Mouse (Mus musculus) A20 (cell line): ENCODE results near the gene Gm6040.

ENCODE experiments used
- DNase-seq: peaks from one replicate; pipeline ENCODE4 v3.0.0-alpha.2; 2011; ENCODE audit warnings: low read depth, low spot score

The Gm6040 gene

GRCm38 (mm10) chr8:20921971-20922370, at the start of gene Gm6040:
Gene Gm6040 (minus strand): TSS chr8:20922071.
- DNase-seq = no peak

GRCm38 (mm10) chr8:20964531-20964930, 42.7 kb upstream of the Gm6040 start:
- DNase-seq = no peak

GRCm38 (mm10) chr8:20944610-20945009, 22.7 kb upstream of the Gm6040 start, which contains the start of gene AY761185:
Gene AY761185 (minus strand): TSS chr8:20944710.
- no peak for DNase-seq

GRCm38 (mm10) chr8:20912288-20912687, 9.6 kb downstream of the Gm6040 start:
- DNase-seq = no peak

DNA sequence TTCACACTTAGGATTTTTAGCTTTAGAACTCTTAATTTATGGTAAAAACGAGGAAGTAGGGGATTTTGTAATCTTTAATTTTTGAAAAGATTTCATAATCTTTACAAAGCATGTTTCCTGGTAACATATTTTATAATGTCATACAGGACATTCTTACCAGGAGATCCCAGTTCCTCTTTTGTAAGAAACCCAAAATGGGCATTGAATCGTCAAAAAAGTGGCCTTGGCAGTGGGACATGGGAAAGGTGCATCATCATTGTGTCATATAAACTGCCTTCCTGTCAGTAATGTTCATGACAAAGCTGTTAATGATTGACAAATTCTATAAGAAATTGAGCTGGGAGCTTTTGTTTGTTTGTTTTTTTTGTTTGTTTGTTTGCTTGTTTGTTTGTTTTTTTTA, 13.6 kb downstream of the Gm6040 start:
- no peak for DNase-seq

DNA sequence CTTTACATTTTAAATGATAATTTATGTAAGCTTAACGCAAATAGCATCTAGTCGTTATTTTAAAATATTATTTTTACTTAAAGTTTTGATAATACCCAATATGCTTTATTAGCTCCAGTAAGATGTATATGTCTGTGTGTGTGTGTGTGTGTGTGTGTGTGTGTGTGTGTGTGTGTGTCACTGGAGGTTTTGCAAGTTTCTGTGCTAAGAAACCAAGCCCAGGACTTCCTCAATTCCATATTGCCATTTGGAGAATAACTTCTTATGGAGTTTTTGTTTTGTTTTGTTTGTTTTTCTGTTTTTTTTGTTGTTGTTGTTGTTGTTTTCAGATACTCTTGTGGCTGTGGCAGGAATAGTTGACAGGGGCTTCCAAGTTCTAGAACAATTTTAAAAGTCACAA, 14.8 kb downstream of the Gm6040 start:
- no peak for DNase-seq

GRCm38 (mm10) chr8:20902527-20902926, 19.3 kb downstream of the Gm6040 start, which contains the start of gene Gm15056:
Gene Gm15056 (minus strand): TSS chr8:20902627.
- no peak for DNase-seq

DNA sequence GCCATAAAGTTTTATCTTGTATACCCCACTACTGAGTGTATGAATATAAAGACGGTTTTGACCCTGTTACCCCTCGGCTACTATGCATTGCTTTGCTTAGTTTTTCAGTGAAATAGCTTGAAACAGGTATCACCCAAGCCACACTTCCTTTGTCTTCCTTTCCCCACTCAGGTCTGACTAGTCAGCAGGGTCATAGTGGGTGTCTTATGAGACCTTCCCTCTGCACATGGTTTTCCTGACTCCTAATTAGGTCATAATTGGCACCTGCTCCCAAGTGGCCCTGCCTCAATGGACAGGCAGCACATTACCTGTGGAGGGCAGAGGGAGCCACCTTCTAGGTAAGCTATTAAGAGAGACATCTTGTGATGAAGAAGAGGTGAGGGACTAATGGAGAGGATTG, 29.5 kb downstream of the Gm6040 start, which contains the start of gene Defb33:
Defb33 (plus strand) TSS at position 301 of the 400 bp plus-strand sequence.
- no peak for DNase-seq

GRCm38 (mm10) chr8:20874608-20875007, 47.3 kb downstream of the Gm6040 start:
- DNase-seq = no peak
